Mouse (Mus musculus) neural tube, embryonic 11.5 days (tissue): ENCODE data around the gene Hist1h1c. TPM values are rescaled to one million over a fixed set of nuclear protein-coding genes. Genes with fewer than 3 reads are reported as not detected.

Source experiments
- ATAC-seq: fragments of 200-750 bp; cut with Nextera tagmentation; 2 replicates; pipeline ENCODE4 v1.8.0; 2017; ENCODE audit warnings: moderate number of reproducible peaks, mild to moderate bottlenecking, moderate TSS enrichment, moderate library complexity; ENCODE audit not compliant: insufficient read depth, low FRiP score, low TSS enrichment
- DNase-seq: peaks from one replicate; pipeline ENCODE4 v3.0.0-alpha.2; 2015; ENCODE audit warnings: low spot score
- H3K27ac ChIP-seq: fragments of 300-500 bp; sonication (generic); 2 replicates; pipeline ENCODE4 v1.5.1; 2014; ENCODE audit warnings: low read depth, mild to moderate bottlenecking, low read length
- H3K27me3 ChIP-seq: fragments of 300-500 bp; sonication (generic); 2 replicates; pipeline ENCODE4 v1.6.1; 2014; ENCODE audit warnings: mild to moderate bottlenecking, low read length, mixed read lengths; ENCODE audit not compliant: control insufficient read depth, insufficient read depth
- H3K36me3 ChIP-seq: fragments of 300-500 bp; sonication (generic); 2 replicates; pipeline ENCODE4 v1.6.1; 2014; ENCODE audit warnings: mild to moderate bottlenecking, low read length, moderate library complexity, mixed read lengths; ENCODE audit not compliant: control insufficient read depth, insufficient read depth
- H3K4me1 ChIP-seq: fragments of 300-500 bp; sonication (generic); 2 replicates; pipeline ENCODE4 v1.6.1; 2014; ENCODE audit warnings: low read length, mixed read lengths; ENCODE audit not compliant: control insufficient read depth, insufficient read depth
- H3K4me2 ChIP-seq: fragments of 300-500 bp; sonication (generic); 2 replicates; pipeline ENCODE4 v1.6.1; 2014; ENCODE audit warnings: low read depth, mild to moderate bottlenecking, moderate library complexity
- H3K4me3 ChIP-seq: fragments of 300-500 bp; sonication (generic); 2 replicates; pipeline ENCODE4 v1.5.1; 2014; ENCODE audit warnings: low read depth, low read length
- H3K9ac ChIP-seq: fragments of 300-500 bp; sonication (generic); 2 replicates; pipeline ENCODE4 v1.6.1; 2014; ENCODE audit warnings: mild to moderate bottlenecking, low read length
- H3K9me3 ChIP-seq: fragments of 300-500 bp; sonication (generic); 2 replicates; pipeline ENCODE4 v1.6.1; 2016; ENCODE audit warnings: low read length; ENCODE audit not compliant: control insufficient read depth
- WGBS: fragments of 180-500 bp; shearing (Covaris S2); extraction: QIAGEN DNeasy Blood & Tissue Kit; methylation state at CpG from one replicate; pipeline ENCODE4 v1.1.7; 2014; 5-methylcytosine and 5-hydroxymethylcytosine counted together
- polyA plus RNA-seq: library from polyadenylated mRNA; unstranded; fragments of >200 nt; fragmentation: Nextera tagmentation; extraction: Ambion mirVana; gene quantifications from 2 replicates; pipeline ENCODE4 v1.2.1, GENCODE M21; 2014

Hist1h1c gene
- polyA plus RNA-seq, 1 experiment from 2014 or later: 12.2 TPM

DNA sequence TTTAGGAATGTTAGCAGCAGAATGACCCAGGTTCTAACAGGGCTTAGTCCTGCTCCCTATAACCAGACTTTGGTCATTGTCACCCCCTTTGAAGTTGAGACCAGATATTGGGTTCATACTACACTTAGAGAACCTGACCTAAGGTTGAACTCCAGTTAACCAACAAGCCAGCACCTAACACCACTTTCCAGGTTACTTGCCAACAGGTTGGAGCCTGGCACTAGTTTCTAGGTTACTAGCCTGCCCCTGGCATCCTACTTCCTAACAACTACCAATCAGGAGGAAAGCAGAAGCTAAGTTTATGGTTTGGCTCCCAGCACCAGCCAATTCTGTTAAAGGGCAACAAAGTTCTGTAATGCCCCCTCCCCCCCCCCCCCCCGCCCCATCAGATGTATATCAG, 13.4 kb upstream of the Hist1h1c start:
- Histone ChIP-seq H3K27ac (no peak overlapping the region), H3K4me1 (no peaks in the 10 kb centered on the region), H3K9ac (no peak overlapping the region), H3K9me3 (no peaks in the 10 kb centered on the region), H3K36me3 (no peaks in the 10 kb centered on the region), H3K27me3 (no peaks in the 10 kb centered on the region), H3K4me2 (no peak overlapping the region), H3K4me3 (no peak overlapping the region)
- WGBS: 40% methylated on average over 1 of the region's 1 CpGs
- DNase-seq (no peak), ATAC-seq (no peak)

DNA sequence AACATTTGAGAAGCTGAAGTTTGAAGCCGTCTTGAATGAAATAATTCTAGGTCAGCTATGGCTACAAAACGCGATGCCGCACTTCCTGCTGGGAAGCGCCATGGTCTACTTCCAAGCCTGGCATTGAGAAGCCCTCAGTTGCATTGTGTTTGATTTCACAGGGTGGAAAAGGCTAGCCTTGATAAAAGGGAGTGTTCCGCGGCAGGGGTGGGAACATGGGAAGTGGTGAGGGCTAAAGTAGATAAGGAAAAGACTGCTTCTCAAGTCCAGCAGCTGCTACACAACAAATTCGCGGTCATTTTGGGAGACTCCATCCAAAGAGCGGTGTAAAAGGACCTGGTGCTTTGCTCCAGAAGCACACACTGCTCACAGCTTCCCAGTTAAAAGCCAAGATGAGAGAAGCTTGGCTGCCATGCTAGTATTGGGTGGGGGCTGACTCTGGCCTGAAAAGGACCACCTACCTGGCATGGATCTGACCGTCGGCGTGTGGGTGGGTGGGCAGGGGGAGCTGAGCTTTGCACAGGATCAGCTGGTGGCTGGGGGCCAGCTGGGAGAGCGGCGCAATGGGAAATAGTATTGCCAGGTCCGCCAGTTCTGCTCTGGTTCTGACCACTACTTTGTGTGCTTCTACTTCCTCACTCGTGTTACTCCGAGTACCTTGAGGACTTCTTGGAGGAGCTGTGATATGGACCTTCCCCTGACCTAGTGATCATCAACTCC, 10.0 kb upstream of the Hist1h1c start:
- DNase-seq: no peak
- 87% methylated on average over 18 of the region's 18 CpGs for WGBS
- no peak for ATAC-seq

DNA sequence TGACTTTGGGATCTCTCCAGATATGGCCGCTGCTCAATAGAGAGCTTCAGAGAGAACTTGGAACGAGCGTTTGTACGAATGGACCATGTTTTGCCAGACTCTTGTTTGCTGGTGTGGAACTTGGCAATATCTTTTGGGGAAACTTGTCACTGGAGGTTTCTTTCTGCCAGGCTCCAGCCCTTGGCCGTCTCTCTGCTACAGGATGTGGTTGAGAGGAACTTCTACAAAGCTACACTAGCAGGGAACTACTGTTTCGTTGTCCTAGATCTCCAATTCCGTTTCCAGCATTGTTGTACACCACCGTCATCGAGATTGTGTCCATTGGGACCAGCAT, 9.4 kb upstream of the Hist1h1c start:
- 93% methylated on average over 9 of the region's 9 CpGs for WGBS
- no peaks in the 10 kb centered on the region for H3K4me1 ChIP-seq
- H3K27me3 ChIP-seq: no peaks in the 10 kb centered on the region
- no peak for ATAC-seq
- H3K27ac ChIP-seq: no peak overlapping the region
- no peak for DNase-seq
- no peak overlapping the region for H3K9ac ChIP-seq
- no peak overlapping the region for H3K4me2 ChIP-seq
- no peaks in the 10 kb centered on the region for H3K9me3 ChIP-seq
- H3K4me3 ChIP-seq: no peak overlapping the region
- no peaks in the 10 kb centered on the region for H3K36me3 ChIP-seq

More for the DNA sequence above, 10.0 kb upstream of the Hist1h1c start:
- H3K4me3 ChIP-seq: no peak overlapping the region
- H3K4me1 ChIP-seq: no peaks in the 10 kb centered on the region
- H3K9me3 ChIP-seq: no peaks in the 10 kb centered on the region
- no peak overlapping the region for H3K27ac ChIP-seq
- no peaks in the 10 kb centered on the region for H3K27me3 ChIP-seq
- no peak overlapping the region for H3K4me2 ChIP-seq
- no peaks in the 10 kb centered on the region for H3K36me3 ChIP-seq
- no peak overlapping the region for H3K9ac ChIP-seq

DNA sequence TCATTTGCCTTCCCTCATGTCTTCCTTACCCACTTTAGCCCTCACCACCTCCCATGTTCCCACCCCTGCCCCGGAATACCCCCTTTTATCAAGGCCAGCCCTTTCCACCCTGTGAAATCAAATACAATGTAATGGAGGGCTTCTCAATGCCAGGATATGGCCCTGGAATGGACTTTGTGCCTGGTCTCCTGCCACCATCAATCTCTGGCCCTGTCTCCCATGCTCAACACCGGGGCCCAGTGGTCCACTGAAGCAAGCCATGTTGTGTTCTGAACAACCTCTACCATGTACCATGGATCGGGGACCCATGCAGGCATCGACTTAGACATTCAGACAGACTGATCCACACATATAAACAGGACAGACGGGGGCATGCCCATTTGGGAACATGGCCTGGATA, 8.9 kb upstream of the Hist1h1c start:
- Histone ChIP-seq H3K9ac (no peak overlapping the region), H3K4me2 (no peak overlapping the region), H3K4me1 (no peaks in the 10 kb centered on the region), H3K9me3 (no peaks in the 10 kb centered on the region), H3K4me3 (no peak overlapping the region), H3K36me3 (no peaks in the 10 kb centered on the region), H3K27ac (no peak overlapping the region), H3K27me3 (no peaks in the 10 kb centered on the region)
- DNase-seq: no peak
- no peak for ATAC-seq
- 94% methylated on average over 5 of the region's 5 CpGs for WGBS

DNA sequence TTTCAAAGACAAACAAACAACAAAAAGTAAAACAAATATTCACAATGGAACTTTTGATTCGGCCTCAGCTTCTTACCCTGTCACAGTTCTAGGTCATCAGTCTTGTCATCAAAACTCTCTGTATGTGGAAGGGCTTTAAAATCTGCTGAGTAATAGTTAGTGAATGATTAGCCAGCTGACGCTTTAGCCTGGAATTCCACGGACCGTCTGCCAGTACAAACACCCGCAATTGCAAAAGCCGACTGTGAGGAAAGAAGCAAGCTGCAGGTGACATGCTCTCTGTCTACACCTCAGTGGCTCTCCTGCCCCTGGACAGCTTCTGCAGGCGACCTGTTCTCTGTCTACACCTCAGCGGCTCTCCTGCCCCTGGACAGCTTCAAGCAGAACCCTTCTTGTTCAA, 8.1 kb upstream of the Hist1h1c start:
- H3K27ac ChIP-seq: no peak overlapping the region
- no peak overlapping the region for H3K4me2 ChIP-seq
- no peak overlapping the region for H3K4me3 ChIP-seq
- WGBS: 36% methylated on average over 8 of the region's 8 CpGs
- no peak for ATAC-seq
- H3K9me3 ChIP-seq: no peaks in the 10 kb centered on the region
- no peaks in the 10 kb centered on the region for H3K36me3 ChIP-seq
- no peak overlapping the region for H3K9ac ChIP-seq
- DNase-seq: no peak
- no peaks in the 10 kb centered on the region for H3K4me1 ChIP-seq
- H3K27me3 ChIP-seq: no peaks in the 10 kb centered on the region

DNA sequence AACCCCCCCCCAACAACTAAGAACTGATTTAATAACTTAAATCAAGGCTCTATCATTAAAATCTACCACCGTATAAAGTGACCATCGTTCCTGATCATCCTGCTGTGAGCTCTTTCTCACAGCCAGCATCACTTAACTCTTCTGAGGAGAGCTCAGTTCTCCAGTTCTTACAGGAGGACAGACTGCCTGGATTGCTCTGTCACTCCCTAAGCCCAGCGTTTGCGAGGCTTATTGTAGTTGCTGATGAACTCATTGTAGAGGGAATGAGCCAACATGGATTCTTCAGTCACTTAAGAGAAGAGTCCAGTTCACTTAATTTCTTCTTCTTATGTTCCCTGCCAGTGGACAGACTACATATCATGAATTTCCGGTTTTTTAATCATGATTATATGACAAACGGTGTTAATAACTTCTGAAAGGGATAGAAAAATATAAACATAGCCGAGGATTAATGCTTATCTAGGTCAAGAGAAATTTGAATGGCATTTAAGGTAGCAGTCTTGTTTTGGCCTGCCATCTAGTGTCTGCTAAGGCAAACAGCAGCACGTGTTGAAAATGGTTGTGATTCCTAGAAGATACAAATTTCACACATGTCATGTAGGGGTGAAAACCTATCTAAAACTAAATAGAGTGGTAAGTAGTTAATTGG, 6.3 kb upstream of the Hist1h1c start:
- DNase-seq: no peak
- H3K27ac ChIP-seq: no peak overlapping the region
- no peaks in the 10 kb centered on the region for H3K4me1 ChIP-seq
- WGBS: 28% methylated on average over 8 of the region's 8 CpGs
- H3K27me3 ChIP-seq: no peaks in the 10 kb centered on the region
- H3K36me3 ChIP-seq: no peaks in the 10 kb centered on the region
- H3K9me3 ChIP-seq: no peaks in the 10 kb centered on the region
- H3K4me2 ChIP-seq: no peak overlapping the region
- no peak overlapping the region for H3K9ac ChIP-seq
- no peak overlapping the region for H3K4me3 ChIP-seq
- no peak for ATAC-seq

DNA sequence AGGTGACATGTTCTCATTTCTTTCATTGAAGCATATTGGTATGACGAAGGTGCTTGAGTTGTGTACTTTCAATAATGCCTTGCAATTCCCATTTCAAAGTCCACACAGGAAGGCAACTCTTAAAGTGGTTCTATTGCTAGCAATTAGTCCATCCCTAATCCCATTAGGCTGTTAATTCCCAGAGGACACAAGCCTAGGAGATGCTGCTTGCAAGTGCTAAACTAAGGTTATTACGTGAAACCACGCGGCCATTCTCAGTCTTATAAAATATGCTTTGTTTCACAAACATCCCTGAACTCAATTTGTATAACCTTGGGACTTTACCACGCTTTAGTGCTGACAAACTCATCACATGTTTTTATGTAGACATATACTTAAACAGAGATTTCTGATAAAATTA, 1.5 kb upstream of the Hist1h1c start:
- 66% methylated on average over 5 of the region's 5 CpGs for WGBS
- DNase-seq (no peak), ATAC-seq (no peak)
- H3K36me3 ChIP-seq: no peaks in the 10 kb centered on the region
- H3K9ac ChIP-seq: no peak overlapping the region
- 0 out of 2 replicates have a peak, but pooled peaks cover 6% of the 10 kb centered on the region for H3K4me1 ChIP-seq
- H3K9me3 ChIP-seq: no peaks in the 10 kb centered on the region
- no peak overlapping the region for H3K27ac ChIP-seq
- no peak overlapping the region for H3K4me2 ChIP-seq
- no peak overlapping the region for H3K4me3 ChIP-seq
- no peaks in the 10 kb centered on the region for H3K27me3 ChIP-seq

DNA sequence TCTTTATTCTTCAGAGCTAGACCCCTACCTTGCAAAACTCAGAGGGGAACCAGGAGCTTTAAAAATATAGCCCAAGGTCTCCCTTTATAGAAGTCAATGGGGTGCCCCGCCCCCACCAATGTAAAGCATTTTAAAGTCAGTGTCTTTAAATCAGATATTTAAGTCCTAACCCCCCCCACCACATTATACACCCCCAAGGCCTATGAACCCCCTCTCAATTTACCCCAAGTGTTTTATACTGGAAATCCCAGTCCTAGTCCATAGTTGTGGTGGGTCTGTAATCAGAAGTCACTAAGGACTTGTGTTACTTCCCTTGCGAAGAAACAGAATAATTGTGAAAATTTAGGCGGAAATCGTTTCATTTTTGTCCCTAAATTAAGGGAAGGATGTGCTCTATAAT, 567 bp upstream of the Hist1h1c start:
- no peaks in the 10 kb centered on the region for H3K36me3 ChIP-seq
- no peak for DNase-seq
- WGBS: 24% methylated on average over 4 of the region's 4 CpGs
- H3K4me2 ChIP-seq: peak overlapping the region; percentile 93; the same call in 1 of the 2 replicates
- no peak for ATAC-seq
- H3K9ac ChIP-seq: peak overlapping the region; percentile 81; the same call in 1 of the 2 replicates
- no peaks in the 10 kb centered on the region for H3K9me3 ChIP-seq
- H3K4me3 ChIP-seq: no peak overlapping the region
- H3K27ac ChIP-seq: peak overlapping the region; percentile 98; the same call in 1 of the 2 replicates
- 0 out of 2 replicates have a peak, but pooled peaks cover 6% of the 10 kb centered on the region for H3K4me1 ChIP-seq
- no peaks in the 10 kb centered on the region for H3K27me3 ChIP-seq
